Mouse (Mus musculus) lung, adult 2 months (tissue): ENCODE data around the gene Shisa5.

ENCODE experiments used
- CTCF ChIP-seq: fragments of 200-500 bp; IDR thresholded peaks from 2 replicates; pipeline ENCODE4 v1.5.1; 2011; ENCODE audit warnings: mild to moderate bottlenecking, low read length, control low read depth; ENCODE audit not compliant: insufficient read depth
- POLR2A ChIP-seq: fragments of 200-500 bp; IDR thresholded peaks from 2 replicates; pipeline ENCODE4 v1.6.1; 2011; ENCODE audit warnings: low read depth, mild to moderate bottlenecking, control low read depth, low read length, borderline replicate concordance; ENCODE audit errors: extremely low read depth

DNA sequence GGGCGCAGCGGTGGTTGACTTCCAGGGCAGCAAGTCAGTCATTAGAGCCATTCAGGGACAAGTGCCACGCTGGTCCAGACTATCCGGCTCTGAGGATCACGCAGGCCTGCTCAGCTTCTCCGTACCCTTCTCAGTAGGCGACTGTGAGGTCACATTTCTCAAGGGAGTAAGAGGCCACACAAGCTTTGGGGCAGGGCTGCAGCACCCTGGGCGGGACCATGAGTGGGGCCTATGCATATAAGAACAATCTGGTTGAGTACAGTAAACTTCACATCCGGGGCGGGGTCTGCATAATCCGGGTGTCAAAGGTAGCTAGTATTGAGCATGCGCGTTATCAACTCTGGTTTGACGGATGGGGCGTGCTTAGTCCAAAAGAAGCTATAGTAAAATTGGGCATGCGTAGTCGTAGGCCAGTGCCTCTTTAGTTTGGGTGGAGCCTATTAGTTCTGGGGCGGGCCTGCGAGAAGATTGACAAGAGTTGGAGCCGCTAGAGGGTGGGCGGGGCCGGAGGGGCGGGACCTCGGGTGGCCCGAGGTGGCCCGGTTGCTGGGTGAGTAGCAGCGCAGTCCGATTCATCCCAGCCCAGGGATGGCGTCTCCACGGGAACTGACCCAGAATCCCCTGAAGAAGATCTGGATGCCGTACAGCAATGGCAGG lies 46.8 kb upstream of the Shisa5 start, which contains the start of gene Pfkfb4:
- TF ChIP-seq CTCF (no peak), POLR2A (peak; percentile 92)
